Mouse (Mus musculus) monocyte, adult 59 days (primary cell): Measurements from ENCODE around the gene C1rl. TPM values are rescaled to one million over a fixed set of nuclear protein-coding genes. Genes with fewer than 3 reads are reported as not detected.

Experiments
- total RNA-seq, 2 experiments: library from RNA; stranded (reverse); gene quantifications; one replicate each; pipeline ENCODE4 v1.2.4; 2023

Gene C1rl
- total RNA-seq = 1 to 10 TPM; 7.1 to 9.7 TPM

GRCm38 (mm10) chr6:124492842-124493561, at the start of gene C1rl:
Gene C1rl (plus strand): TSS chr6:124493113.

GRCm38 (mm10) chr6:124464305-124465271, 28.3 kb upstream of the C1rl start, which contains the start of gene Clstn3:
Gene Clstn3 (minus strand): TSS chr6:124464794.

GRCm38 (mm10) chr6:124512355-124512836, 19.5 kb downstream of the C1rl start, which contains the start of gene C1ra:
Gene C1ra (plus strand): TSS chr6:124512405.

GRCm38 (mm10) chr6:124542284-124542683, 49.4 kb downstream of the C1rl start, which contains the start of gene C1s1:
Gene C1s1 (minus strand): TSS chr6:124542359.

Other genes starting within 250 kb of the C1rl start
- 100 to 1,000 TPM; 131 to 183 TPM for gene Cd163, start 188.5 kb upstream of the C1rl start, total RNA-seq
- gene Pex5, start 78.0 kb upstream of the C1rl start, total RNA-seq = 10 to 100 TPM; 39.0 to 39.5 TPM
- gene Clstn3, start 28.3 kb upstream of the C1rl start, total RNA-seq = 1 to 10 TPM in 1 of 2 experiments, under 1 TPM in 1; 0.79 to 1.1 TPM
- gene C1ra, start 19.3 kb downstream of the C1rl start, total RNA-seq = 1 to 10 TPM; 5.0 to 6.0 TPM
- gene C1s1, start 49.2 kb downstream of the C1rl start, total RNA-seq = 1 to 10 TPM; 1.1 to 1.4 TPM
- 1 to 10 TPM in 1 of 2 experiments, under 1 TPM in 1; 0.84 to 1.1 TPM for gene C1rb, start 77.2 kb downstream of the C1rl start, total RNA-seq
- gene C1s2, start 143.0 kb downstream of the C1rl start, total RNA-seq = not detected
- gene Lpcat3, start 169.9 kb downstream of the C1rl start, total RNA-seq = 10 to 100 TPM; 40.9 to 54.4 TPM
- 10 to 100 TPM; 71.1 to 73.2 TPM for gene Emg1, start 219.1 kb downstream of the C1rl start, total RNA-seq
- 100 to 1,000 TPM; 147 to 165 TPM for gene Phb2, start 219.2 kb downstream of the C1rl start, total RNA-seq
- gene Ptpn6, start 245.6 kb downstream of the C1rl start, total RNA-seq = 100 to 1,000 TPM; 496 to 510 TPM
- gene Grcc10, start 248.3 kb downstream of the C1rl start, total RNA-seq = 100 to 1,000 TPM; 177 to 186 TPM